Mouse (Mus musculus): Measurements from ENCODE around the gene Nit1. TPM values are rescaled to one million over a fixed set of nuclear protein-coding genes. Genes with fewer than 3 reads are reported as not detected.

Nit1 gene
- polyA plus RNA-seq, 1 experiment from 2014 or later: 42.6 TPM

DNA sequence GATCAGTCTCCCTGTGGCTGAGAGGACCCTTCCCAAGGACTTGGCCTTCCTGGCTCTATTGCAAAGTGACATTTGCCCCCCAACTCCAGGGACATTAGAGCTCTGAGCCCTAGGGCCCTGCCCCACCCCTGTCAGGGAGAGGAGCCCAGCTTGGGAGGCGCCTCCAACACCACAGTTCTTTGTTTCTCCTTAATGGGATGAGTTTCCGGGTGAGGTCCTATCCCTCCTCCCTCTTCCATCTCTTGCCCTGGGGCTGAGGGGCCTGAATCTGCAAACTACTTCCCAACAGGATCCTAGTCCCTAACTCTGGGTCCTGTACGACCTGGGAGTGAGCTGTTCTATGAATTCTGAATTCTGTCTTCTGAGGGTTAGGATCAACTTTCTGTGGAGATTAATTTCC, 27.4 kb upstream of the Nit1 start:
- H3K9ac ChIP-seq: no peak overlapping the region
- H3K27ac ChIP-seq: no peak overlapping the region
- H3K4me2 ChIP-seq: no peak overlapping the region
- 48% methylated on average over 3 of the region's 3 CpGs for WGBS
- no peaks in the 10 kb centered on the region for H3K36me3 ChIP-seq
- H3K9me3 ChIP-seq: no peaks in the 10 kb centered on the region
- ATAC-seq (ENCODE audit: borderline replicate concordance, extremely low read depth, low FRiP score, low TSS enrichment): no peak
- H3K4me1 ChIP-seq: peaks cover 25% of the 10 kb centered on the region; the same call in 1 of the 2 replicates
- H3K4me3 ChIP-seq: no peak overlapping the region
- no peaks in the 10 kb centered on the region for H3K27me3 ChIP-seq

DNA sequence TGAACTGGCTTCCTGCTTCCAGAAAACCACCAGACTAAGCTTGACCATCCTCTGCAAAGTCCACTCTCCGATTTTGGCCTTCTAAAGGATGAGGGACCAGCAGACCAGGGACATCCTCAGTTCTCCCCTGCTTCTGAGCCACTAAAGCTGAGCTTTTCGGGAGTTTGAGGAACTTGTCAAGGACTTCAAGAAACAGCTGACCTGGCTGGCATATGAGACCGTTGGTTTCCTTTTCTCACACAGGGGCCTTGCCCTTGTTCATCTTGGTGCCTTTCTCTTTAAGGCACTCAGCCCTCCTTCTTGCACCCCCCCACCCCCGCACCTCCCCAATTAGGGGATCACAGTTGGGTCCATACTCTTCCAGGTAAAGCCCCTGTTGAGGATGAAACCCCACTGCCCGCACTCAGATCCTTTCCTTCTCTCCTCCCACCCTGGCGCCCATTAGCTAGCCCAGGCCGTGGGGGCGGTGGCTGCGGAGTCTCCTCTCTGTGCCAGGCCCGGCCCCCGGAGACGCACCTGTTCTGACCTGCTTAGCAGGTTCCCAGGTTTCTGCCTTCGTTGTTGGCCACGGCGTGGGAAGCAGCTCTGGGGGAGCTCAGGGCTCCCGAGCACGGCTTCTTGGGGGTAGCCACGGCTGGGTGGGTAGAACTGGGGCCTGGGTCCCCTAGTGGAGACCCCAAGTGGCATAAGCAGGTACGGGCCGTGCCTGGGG, 24.6 kb upstream of the Nit1 start, which contains the start of gene Nectin4:
Nectin4 (plus strand) TSS at position 255 of the 712 bp plus-strand sequence.
- WGBS: 26% methylated on average over 20 of the region's 20 CpGs
- Histone ChIP-seq H3K9ac (no peak within 1 kb of the TSS), H3K36me3 (no peaks in the 10 kb centered on the region), H3K4me1 (0 out of 2 replicates have a peak, but pooled peaks cover 17% of the 10 kb centered on the region), H3K4me3 (peak within 1 kb of the TSS; percentile 18), H3K27ac (peak within 1 kb of the TSS; percentile 58), H3K4me2 (peak within 1 kb of the TSS; percentile 41), H3K27me3 (no peaks in the 10 kb centered on the region), H3K9me3 (no peaks in the 10 kb centered on the region)
- ATAC-seq (ENCODE audit: borderline replicate concordance, extremely low read depth, low FRiP score, low TSS enrichment): peak; percentile 69

DNA sequence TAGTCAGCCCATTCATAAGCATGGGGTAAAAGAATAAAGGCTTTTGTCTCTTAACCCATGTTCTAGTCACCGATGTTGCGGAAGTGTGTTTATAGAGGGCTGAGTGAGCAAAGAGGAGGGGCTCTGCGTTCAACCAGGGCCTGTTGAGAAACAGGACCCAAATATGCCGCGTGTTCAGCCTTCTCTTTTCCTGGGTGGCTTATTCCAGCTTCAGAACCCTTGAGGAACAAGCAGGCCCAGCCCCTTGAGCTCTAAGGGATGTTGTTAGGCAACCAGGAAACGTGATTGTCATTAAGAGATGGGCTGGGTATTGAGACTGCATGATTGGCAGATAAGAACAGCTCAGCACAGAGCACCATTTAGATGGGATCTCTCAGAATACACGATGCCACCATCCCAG, 20.5 kb upstream of the Nit1 start:
- no peaks in the 10 kb centered on the region for H3K9me3 ChIP-seq
- ATAC-seq (ENCODE audit: borderline replicate concordance, extremely low read depth, low FRiP score, low TSS enrichment): no peak
- WGBS: 58% methylated on average over 7 of the region's 7 CpGs
- H3K27me3 ChIP-seq: no peaks in the 10 kb centered on the region
- H3K4me1 ChIP-seq: peaks cover 7% of the 10 kb centered on the region; the same call in 1 of the 2 replicates
- no peak overlapping the region for H3K4me3 ChIP-seq
- H3K4me2 ChIP-seq: no peak overlapping the region
- no peaks in the 10 kb centered on the region for H3K36me3 ChIP-seq
- no peak overlapping the region for H3K9ac ChIP-seq
- no peak overlapping the region for H3K27ac ChIP-seq

DNA sequence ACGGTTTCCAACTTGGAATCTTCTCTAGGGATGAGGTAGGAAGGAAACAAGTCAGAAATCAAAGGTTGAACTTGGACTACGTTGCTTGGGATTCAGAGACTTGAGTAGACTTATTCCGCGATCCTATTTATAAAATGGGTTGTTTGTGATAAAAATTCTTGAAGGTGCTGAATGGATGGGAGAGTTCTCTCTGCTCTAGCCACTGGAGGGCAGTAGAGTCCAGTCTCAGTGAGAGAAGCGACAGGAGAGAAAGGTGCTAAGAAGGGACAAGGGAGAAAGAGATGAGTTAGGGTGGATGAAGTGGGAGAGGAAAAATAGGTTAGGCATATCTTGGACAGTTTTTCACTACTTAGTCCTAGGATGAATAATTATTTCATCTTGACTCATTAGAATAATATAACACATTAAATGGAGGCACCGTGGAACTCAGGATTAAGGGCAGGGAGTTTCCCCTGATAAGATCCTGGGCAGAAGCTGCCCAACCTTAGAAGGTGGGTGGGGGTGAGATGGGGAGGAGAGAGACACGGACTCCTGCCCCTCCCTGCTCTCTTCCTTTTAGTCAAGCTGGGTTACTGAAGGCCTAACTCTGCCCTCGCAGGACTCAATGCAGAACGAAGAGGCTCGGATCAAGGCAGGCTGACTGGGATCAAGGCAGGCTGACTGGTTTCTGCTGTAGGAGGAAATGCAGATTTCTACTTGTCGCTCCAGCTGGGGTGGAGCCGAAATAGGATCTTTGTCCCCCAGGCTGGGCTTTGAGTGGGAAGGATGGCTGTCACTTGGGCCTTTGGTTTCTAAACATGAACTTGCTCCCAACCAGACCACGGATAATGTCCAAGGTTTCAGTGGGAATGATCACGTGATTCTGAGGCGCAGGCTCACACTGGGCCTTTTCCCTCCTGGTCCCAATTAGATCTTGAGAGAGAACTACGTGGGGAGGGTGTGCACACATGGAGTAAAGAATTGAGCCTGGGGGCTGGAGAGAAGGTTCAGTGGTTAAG, 16.0 kb upstream of the Nit1 start:
- peak overlapping the region; percentile 49 for H3K4me3 ChIP-seq
- 32% methylated on average over 16 of the region's 16 CpGs for WGBS
- H3K36me3 ChIP-seq: peaks cover 28% of the 10 kb centered on the region
- peak overlapping the region; percentile 25; the same call in 1 of the 2 replicates for H3K27ac ChIP-seq
- peak; percentile 66; the same call in 1 of the 2 replicates for ATAC-seq (ENCODE audit: borderline replicate concordance, extremely low read depth, low FRiP score, low TSS enrichment)
- H3K9me3 ChIP-seq: no peaks in the 10 kb centered on the region; the same call in 1 of the 2 replicates
- H3K4me2 ChIP-seq: peak overlapping the region; percentile 75
- H3K4me1 ChIP-seq: peaks cover 15% of the 10 kb centered on the region
- peak overlapping the region; percentile 42 for H3K9ac ChIP-seq
- no peaks in the 10 kb centered on the region for H3K27me3 ChIP-seq

- H3K4me2 ChIP-seq: peak within 1 kb of the TSS; percentile 75
- no peaks in the 10 kb centered on the region; the same call in 1 of the 2 replicates for H3K9me3 ChIP-seq
- peak within 1 kb of the TSS; percentile 25; the same call in 1 of the 2 replicates for H3K27ac ChIP-seq
- H3K27me3 ChIP-seq: no peaks in the 10 kb centered on the region
- H3K9ac ChIP-seq: peak within 1 kb of the TSS; percentile 42
- peaks cover 30% of the 10 kb centered on the region for H3K36me3 ChIP-seq
- peak within 1 kb of the TSS; percentile 49 for H3K4me3 ChIP-seq
- WGBS: 3% methylated on average over 21 of the region's 21 CpGs
- ATAC-seq (ENCODE audit: borderline replicate concordance, extremely low read depth, low FRiP score, low TSS enrichment): peak; percentile 95
- peaks cover 15% of the 10 kb centered on the region for H3K4me1 ChIP-seq
Observed at GRCm38 (mm10) chr1:171360656-171361055, 15.2 kb upstream of the Nit1 start, which contains the start of gene Klhdc9. Gene Klhdc9, minus strand, starts transcription at chr1:171360798.

DNA sequence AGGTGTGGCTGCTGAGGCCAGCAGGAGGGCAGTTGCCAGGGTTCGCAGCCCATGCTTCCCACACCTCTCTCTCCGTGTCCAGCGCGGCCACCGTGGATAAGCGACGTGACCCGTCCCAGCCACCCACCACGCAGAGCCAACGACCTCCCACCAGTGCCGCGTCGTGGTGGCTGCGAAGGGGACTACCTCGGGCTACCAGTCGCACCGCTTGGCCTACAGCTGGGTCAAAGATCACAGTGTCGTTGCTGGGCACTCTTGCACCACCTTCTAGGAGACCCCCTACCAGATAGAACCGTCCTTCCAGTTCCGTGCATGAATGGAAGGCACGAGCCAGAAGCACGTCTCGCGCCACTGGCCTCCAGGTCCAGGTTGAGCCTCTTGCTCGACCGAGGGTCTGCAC, 14.8 kb upstream of the Nit1 start:
- Histone ChIP-seq H3K9me3 (no peaks in the 10 kb centered on the region; the same call in 1 of the 2 replicates), H3K4me2 (peak overlapping the region; percentile 75), H3K9ac (peak overlapping the region; percentile 42), H3K4me1 (peaks cover 15% of the 10 kb centered on the region), H3K27ac (no peak overlapping the region), H3K27me3 (no peaks in the 10 kb centered on the region), H3K4me3 (peak overlapping the region; percentile 49), H3K36me3 (peaks cover 30% of the 10 kb centered on the region)
- ATAC-seq (ENCODE audit: borderline replicate concordance, extremely low read depth, low FRiP score, low TSS enrichment): peak; percentile 37; the same call in 1 of the 2 replicates
- WGBS: 8% methylated on average over 26 of the region's 26 CpGs

DNA sequence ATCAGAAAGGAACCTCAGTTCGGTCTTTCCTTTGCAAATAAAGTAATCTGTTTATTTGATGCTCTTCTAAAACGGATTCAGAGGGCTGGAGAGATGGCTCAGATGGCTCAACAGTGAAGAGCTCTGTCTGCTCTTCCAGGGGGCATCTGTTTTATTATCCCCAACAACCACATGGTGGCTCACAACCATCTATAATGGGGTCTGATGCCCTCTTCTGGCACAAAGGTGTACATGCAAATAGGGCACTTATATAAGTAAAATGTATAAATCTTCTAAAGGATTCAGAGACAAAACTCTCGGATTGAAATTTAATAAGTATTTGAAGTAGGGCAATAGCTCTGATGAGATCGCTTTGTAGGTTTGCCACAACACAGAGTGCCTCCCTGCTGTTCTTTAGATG, 13.0 kb upstream of the Nit1 start:
- no peak overlapping the region for H3K4me2 ChIP-seq
- H3K36me3 ChIP-seq: peaks cover 30% of the 10 kb centered on the region
- H3K9ac ChIP-seq: no peak overlapping the region
- H3K27me3 ChIP-seq: no peaks in the 10 kb centered on the region
- no peak overlapping the region for H3K4me3 ChIP-seq
- H3K4me1 ChIP-seq: peaks cover 16% of the 10 kb centered on the region
- H3K27ac ChIP-seq: no peak overlapping the region
- WGBS: 63% methylated on average over 4 of the region's 4 CpGs
- no peaks in the 10 kb centered on the region; the same call in 1 of the 2 replicates for H3K9me3 ChIP-seq
- no peak for ATAC-seq (ENCODE audit: borderline replicate concordance, extremely low read depth, low FRiP score, low TSS enrichment)

DNA sequence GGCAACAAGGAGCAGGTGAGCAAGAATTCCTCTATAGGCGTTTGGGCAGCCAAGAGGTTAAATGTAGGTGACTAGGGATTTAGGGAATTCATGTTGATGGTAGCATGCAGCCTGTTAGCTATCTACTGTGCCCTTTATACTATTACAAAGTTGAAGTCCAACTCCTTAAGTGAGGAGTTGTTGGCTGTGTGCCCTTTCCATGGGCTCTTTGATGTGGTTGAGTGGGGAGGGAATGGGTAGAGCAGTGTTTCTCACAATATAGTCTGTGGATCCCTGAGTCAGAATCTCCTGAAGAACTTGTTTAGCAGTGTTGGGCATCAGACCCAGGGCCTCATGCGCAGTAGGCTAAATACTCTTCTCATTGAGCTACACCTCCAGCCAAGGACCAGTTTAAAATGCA, 11.4 kb upstream of the Nit1 start:
- Histone ChIP-seq H3K9me3 (no peaks in the 10 kb centered on the region; the same call in 1 of the 2 replicates), H3K27ac (no peak overlapping the region), H3K27me3 (no peaks in the 10 kb centered on the region), H3K4me3 (no peak overlapping the region), H3K4me2 (no peak overlapping the region), H3K9ac (no peak overlapping the region), H3K36me3 (peaks cover 30% of the 10 kb centered on the region), H3K4me1 (peaks cover 25% of the 10 kb centered on the region)
- WGBS: 77% methylated on average over 2 of the region's 2 CpGs
- ATAC-seq (ENCODE audit: borderline replicate concordance, extremely low read depth, low FRiP score, low TSS enrichment): no peak

GRCm38 (mm10) chr1:171355812-171356340, 10.4 kb upstream of the Nit1 start:
- no peak overlapping the region for H3K4me2 ChIP-seq
- H3K27ac ChIP-seq: no peak overlapping the region
- ATAC-seq (ENCODE audit: borderline replicate concordance, extremely low read depth, low FRiP score, low TSS enrichment): no peak
- peaks cover 19% of the 10 kb centered on the region for H3K4me1 ChIP-seq
- H3K9me3 ChIP-seq: no peaks in the 10 kb centered on the region; the same call in 1 of the 2 replicates
- WGBS: 72% methylated on average over 5 of the region's 5 CpGs
- no peak overlapping the region for H3K4me3 ChIP-seq
- no peak overlapping the region for H3K9ac ChIP-seq
- H3K36me3 ChIP-seq: peaks cover 30% of the 10 kb centered on the region
- H3K27me3 ChIP-seq: no peaks in the 10 kb centered on the region

GRCm38 (mm10) chr1:171349210-171349609, 3.8 kb upstream of the Nit1 start:
- Histone ChIP-seq H3K4me2 (no peak overlapping the region), H3K9ac (no peak overlapping the region), H3K27ac (no peak overlapping the region), H3K36me3 (no peaks in the 10 kb centered on the region), H3K27me3 (no peaks in the 10 kb centered on the region), H3K4me1 (peaks cover 31% of the 10 kb centered on the region), H3K9me3 (0 out of 2 replicates have a peak, but pooled peaks cover 4% of the 10 kb centered on the region), H3K4me3 (no peak overlapping the region)
- WGBS: 80% methylated on average over 2 of the region's 2 CpGs
- ATAC-seq (ENCODE audit: borderline replicate concordance, extremely low read depth, low FRiP score, low TSS enrichment): no peak

DNA sequence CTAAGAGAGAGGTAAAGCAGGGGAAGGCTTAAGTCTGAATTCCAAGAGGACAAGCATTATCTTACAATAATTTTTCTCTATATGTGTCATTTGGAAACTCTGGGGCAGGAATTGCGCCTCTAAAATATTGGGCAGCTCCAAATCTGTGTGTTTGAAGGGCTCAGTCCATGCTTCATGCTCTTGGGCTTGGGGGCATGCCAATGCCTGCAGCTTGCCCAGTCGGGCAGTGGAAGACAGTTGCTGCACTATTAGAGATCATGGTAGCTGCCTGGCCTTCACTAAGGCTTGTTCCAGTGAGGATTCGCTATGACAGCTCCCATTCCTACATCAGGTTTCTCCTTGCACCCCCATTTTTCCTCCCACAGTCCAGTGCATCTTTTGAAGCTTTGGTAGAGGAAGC, 3.2 kb upstream of the Nit1 start:
- WGBS: 91% methylated on average over 3 of the region's 3 CpGs
- no peak for ATAC-seq (ENCODE audit: borderline replicate concordance, extremely low read depth, low FRiP score, low TSS enrichment)
- Histone ChIP-seq H3K4me3 (no peak overlapping the region), H3K9ac (no peak overlapping the region), H3K4me1 (peaks cover 35% of the 10 kb centered on the region), H3K36me3 (no peaks in the 10 kb centered on the region), H3K9me3 (0 out of 2 replicates have a peak, but pooled peaks cover 4% of the 10 kb centered on the region), H3K4me2 (no peak overlapping the region), H3K27ac (no peak overlapping the region), H3K27me3 (no peaks in the 10 kb centered on the region)

Measured in lung, embryonic 15.5 days (tissue).